Mouse (Mus musculus) CH12.LX (cell line): ENCODE data around the gene Mt4. TPM values are rescaled to one million over a fixed set of nuclear protein-coding genes. Genes with fewer than 3 reads are reported as not detected.
"Not testable (repeated sequence)": the region's sequence is repeated elsewhere in the genome, so short reads cannot be mapped to it uniquely, and the experiment has no call there.

Experiments
- DNase-seq: peaks from one replicate; pipeline ENCODE4 v3.0.0-alpha.2; 2013; ENCODE audit errors: extremely low read depth
- H3K27ac ChIP-seq: 2 replicates; pipeline ENCODE4 v1.5.1; 2012; ENCODE audit warnings: low read depth, mild to moderate bottlenecking, control low read depth, moderate library complexity; ENCODE audit not compliant: insufficient read depth
- H3K27me3 ChIP-seq: replicated peaks from 2 replicates; pipeline ENCODE3; 2012; ENCODE audit warnings: inconsistent platforms
- H3K36me3 ChIP-seq, 2 experiments: replicated peaks in 1 of 2; 2 replicates each; pipeline versions ENCODE3 to v1.6.1; 2012; ENCODE audit warnings: inconsistent platforms in 1 of 2, low read length in 1 of 2, mild to moderate bottlenecking in 1 of 2, mixed read lengths in 1 of 2, moderate library complexity in 1 of 2; ENCODE audit not compliant: control insufficient read depth in 1 of 2, insufficient read depth in 1 of 2
- H3K4me1 ChIP-seq, 2 experiments: 2 replicates each; pipeline ENCODE4 v1.6.1; 2012; ENCODE audit warnings: inconsistent platforms in 1 of 2, moderate library complexity in 1 of 2; ENCODE audit not compliant: insufficient read depth in 2 of 2, control insufficient read depth in 1 of 2
- H3K4me2 ChIP-seq: 2 replicates; pipeline ENCODE4 v1.6.1; 2012; ENCODE audit warnings: low read depth, mild to moderate bottlenecking, control low read depth; ENCODE audit not compliant: poor library complexity, insufficient read depth, severe bottlenecking
- H3K4me3 ChIP-seq, 3 experiments: fragments of 150-350 bp in 1 of 3; sonication (generic) in 1 of 3; replicated peaks in 1 of 3; 2 replicates each; pipeline versions ENCODE3 to v1.5.1; 2011 to 2012; ENCODE audit warnings: low read depth in 2 of 3, low read length in 2 of 3, mild to moderate bottlenecking in 2 of 3, moderate library complexity in 2 of 3, control low read depth in 1 of 3, improper control_type of control experiment in 1 of 3, inconsistent platforms in 1 of 3, mixed read lengths in 1 of 3; ENCODE audit not compliant: poor library complexity in 1 of 3
- H3K79me2 ChIP-seq: replicated peaks from 2 replicates; pipeline ENCODE4 v1.6.1; 2012; ENCODE audit warnings: mild to moderate bottlenecking, moderate library complexity; ENCODE audit not compliant: control insufficient read depth, poor library complexity, insufficient read depth, severe bottlenecking; ENCODE audit errors: extremely low read depth
- H3K9ac ChIP-seq: 2 replicates; pipeline ENCODE4 v1.6.1; 2012; ENCODE audit warnings: low read depth, mild to moderate bottlenecking, control low read depth, moderate library complexity; ENCODE audit not compliant: insufficient read depth
- H3K9me3 ChIP-seq: replicated peaks from 2 replicates; pipeline ENCODE3; 2012; ENCODE audit warnings: low read length, inconsistent platforms, mixed read lengths
- BHLHE40 ChIP-seq: IDR thresholded peaks from 2 replicates; pipeline ENCODE4 v1.6.1; 2011; ENCODE audit warnings: mild to moderate bottlenecking, low read depth, low read length, improper control_type of control experiment
- CHD1 ChIP-seq: IDR thresholded peaks from 2 replicates; pipeline ENCODE4 v1.6.1; 2012; ENCODE audit warnings: low read depth, low read length, improper control_type of control experiment, inconsistent platforms
- CHD2 ChIP-seq: IDR thresholded peaks from 2 replicates; pipeline ENCODE4 v1.6.1; 2011; ENCODE audit warnings: low read length, improper control_type of control experiment
- CTCF ChIP-seq, 2 experiments: IDR thresholded peaks in 1 of 2; conservative IDR thresholded peaks in 1 of 2; 2 replicates each; pipeline ENCODE4 v1.5.1; 2011 to 2012; ENCODE audit warnings: low read depth in 2 of 2, low read length in 2 of 2, improper control_type of control experiment in 1 of 2, inconsistent platforms in 1 of 2, mild to moderate bottlenecking in 1 of 2, moderate library complexity in 1 of 2
- E2F4 ChIP-seq: IDR thresholded peaks from 2 replicates; pipeline ENCODE4 v1.6.1; 2011; ENCODE audit warnings: low read depth, low read length, improper control_type of control experiment; ENCODE audit not compliant: insufficient replicate concordance
- EP300 ChIP-seq: IDR thresholded peaks from 2 replicates; pipeline ENCODE4 v1.6.1; 2011; ENCODE audit warnings: low read length, improper control_type of control experiment
- GABPA ChIP-seq: IDR thresholded peaks from 2 replicates; pipeline ENCODE4 v1.6.1; 2012; ENCODE audit warnings: low read depth, low read length, improper control_type of control experiment, inconsistent platforms; ENCODE audit not compliant: insufficient replicate concordance
- JUN ChIP-seq: IDR thresholded peaks from 2 replicates; pipeline ENCODE4 v1.6.1; 2011; ENCODE audit warnings: low read depth, mild to moderate bottlenecking, low read length, improper control_type of control experiment, moderate library complexity; ENCODE audit not compliant: insufficient read depth
- MAFK ChIP-seq: IDR thresholded peaks from 2 replicates; pipeline ENCODE4 v1.6.1; 2011; ENCODE audit warnings: low read length, improper control_type of control experiment; ENCODE audit not compliant: insufficient replicate concordance
- MAX ChIP-seq: IDR thresholded peaks from 2 replicates; pipeline ENCODE4 v1.6.1; 2011; ENCODE audit warnings: low read length, improper control_type of control experiment
- MAZ ChIP-seq: IDR thresholded peaks from 2 replicates; pipeline ENCODE4 v1.6.1; 2012; ENCODE audit warnings: low read depth, mild to moderate bottlenecking, inconsistent platforms, low read length, improper control_type of control experiment, moderate library complexity
- MEF2A ChIP-seq: IDR thresholded peaks from 2 replicates; pipeline ENCODE4 v1.6.1; 2014; ENCODE audit warnings: low read depth, mild to moderate bottlenecking, inconsistent platforms, low read length, improper control_type of control experiment, borderline replicate concordance
- MYC ChIP-seq: IDR thresholded peaks from 2 replicates; pipeline ENCODE4 v1.6.1; 2011; ENCODE audit warnings: low read depth, mild to moderate bottlenecking, improper control_type of control experiment, low read length
- POLR2A ChIP-seq: IDR thresholded peaks from 2 replicates; pipeline ENCODE4 v1.6.1; 2011; ENCODE audit warnings: low read depth, mild to moderate bottlenecking, improper control_type of control experiment, low read length
- RAD21 ChIP-seq: IDR thresholded peaks from 2 replicates; pipeline ENCODE4 v1.6.1; 2011; ENCODE audit warnings: low read depth, mild to moderate bottlenecking, low read length, improper control_type of control experiment, moderate library complexity
- RCOR1 ChIP-seq: conservative IDR thresholded peaks from 2 replicates; pipeline ENCODE4 v1.6.1; 2012; ENCODE audit warnings: low read depth, mild to moderate bottlenecking, inconsistent platforms, low read length, improper control_type of control experiment
- SIN3A ChIP-seq: IDR thresholded peaks from 2 replicates; pipeline ENCODE4 v1.6.1; 2012; ENCODE audit warnings: low read length, improper control_type of control experiment, inconsistent platforms
- SMC3 ChIP-seq: IDR thresholded peaks from 2 replicates; pipeline ENCODE4 v1.6.1; 2011; ENCODE audit warnings: low read depth, low read length, improper control_type of control experiment
- TBP ChIP-seq: conservative IDR thresholded peaks from 2 replicates; pipeline ENCODE4 v1.6.1; 2011; ENCODE audit warnings: low read depth, low read length, improper control_type of control experiment
- USF1 ChIP-seq: IDR thresholded peaks from 2 replicates; pipeline ENCODE4 v1.6.1; 2014; ENCODE audit warnings: low read depth, mild to moderate bottlenecking, inconsistent platforms, low read length, improper control_type of control experiment
- USF2 ChIP-seq: conservative IDR thresholded peaks from 2 replicates; pipeline ENCODE4 v1.6.1; 2011; ENCODE audit warnings: low read depth, low read length, improper control_type of control experiment
- ZKSCAN1 ChIP-seq: IDR thresholded peaks from 2 replicates; pipeline ENCODE4 v1.6.1; 2012; ENCODE audit warnings: low read depth, inconsistent platforms, low read length, improper control_type of control experiment, borderline replicate concordance
- ZMIZ1 ChIP-seq: IDR thresholded peaks from 2 replicates; pipeline ENCODE4 v1.6.1; 2012; ENCODE audit warnings: low read depth, mild to moderate bottlenecking, inconsistent platforms, low read length, improper control_type of control experiment
- dilution Hi-C: fragments of 300-500 bp; cut with MboI; formaldehyde crosslinking; loops from 2 replicates; pipeline ENCODE4 v1.14.3; 2020; ENCODE audit warnings: low sequenced_read_pairs; ENCODE audit not compliant: extremely low pct_unique_long_range_greater_than_20kb, extremely low pct_ligation_motif_present
- in situ Hi-C: fragments of 300-500 bp; cut with MboI; formaldehyde crosslinking; loops from 3 replicates; pipeline ENCODE4 v1.14.3; 2019; ENCODE audit warnings: low sequenced_read_pairs, low pct_ligation_motif_present, low pct_unique_long_range_greater_than_20kb, mixed read lengths
- polyA plus RNA-seq: library from polyadenylated mRNA; unstranded; fragments of >175 nt; gene quantifications from 2 replicates; pipeline ENCODE4 v1.2.1, GENCODE M21; 2012; ENCODE audit warnings: low read depth; ENCODE audit not compliant: insufficient read length
- total RNA-seq, 2 experiments: library from RNA; depleted of rRNA; stranded (reverse); fragments of 300-350 nt in 1 of 2; fragments of >200 nt in 1 of 2; gene quantifications; 2 replicates each; pipeline ENCODE4 v1.2.3; 2012 to 2014

Gene Mt4
- total and polyA plus RNA-seq, 3 experiments = not detected

- dilution Hi-C loops (no loop called here), in situ Hi-C loops (no loop called here)
- DNase-seq = no peak
- Histone ChIP-seq H3K9ac (no peak overlapping the region), H3K4me2 (no peak overlapping the region), H3K9me3 (peaks cover 4% of the 10 kb centered on the region), H3K36me3 (no peaks in the 10 kb centered on the region), H3K4me1 (peaks cover 0 to 5% of the 10 kb centered on the region in 2 experiments; a peak in 2 of 4 replicates), H3K27me3 (peaks cover 4% of the 10 kb centered on the region), H3K79me2 (no peaks in the 10 kb centered on the region), H3K4me3 (no peak overlapping the region), H3K27ac (no peak overlapping the region)
- no peak for TF ChIP-seq RCOR1
- no peak for TF ChIP-seq SMC3
- TF ChIP-seq EP300 = no peak
- TF ChIP-seq POLR2A = no peak
- no peak for TF ChIP-seq MAFK
- no peak for TF ChIP-seq GABPA
- TF ChIP-seq TBP = no peak
- no peak for TF ChIP-seq BHLHE40
- TF ChIP-seq ZKSCAN1 = no peak
- no peak for TF ChIP-seq JUN
- no peak for TF ChIP-seq USF1
Measured at GRCm38 (mm10) chr8:94132096-94132495, 4.9 kb upstream of the Mt4 start.

GRCm38 (mm10) chr8:94134601-94135000 lies 2.4 kb upstream of the Mt4 start:
- H3K4me1 ChIP-seq, H3K27ac ChIP-seq, in situ Hi-C loops, H3K4me3 ChIP-seq, H3K79me2 ChIP-seq, DNase-seq, H3K27me3 ChIP-seq, H3K4me2 ChIP-seq, H3K9me3 ChIP-seq, dilution Hi-C loops, H3K36me3 ChIP-seq, H3K9ac ChIP-seq: not testable (repeated sequence)
- TF ChIP-seq CTCF (conservative IDR thresholded peaks at IDR 0.05 in 1 of 2, IDR thresholded peaks at IDR 0.05 in 1 of 2; ENCODE audit: low read depth in 2 of 2, low read length in 2 of 2) = 0 out of 4 replicates have a peak, but pooled peaks of 1 of the 2 experiments have one; percentile 2
- peak; percentile 38; the same call in 1 of the 2 replicates for TF ChIP-seq MAFK

GRCm38 (mm10) chr8:94135556-94135955 lies 1.4 kb upstream of the Mt4 start:
- dilution Hi-C loops (no loop called here), in situ Hi-C loops (no loop called here)
- Histone ChIP-seq H3K9ac (no peak overlapping the region), H3K36me3 (no peaks in the 10 kb centered on the region), H3K79me2 (no peaks in the 10 kb centered on the region), H3K27ac (no peak overlapping the region), H3K4me3 (no peak overlapping the region), H3K9me3 (peaks cover 4% of the 10 kb centered on the region), H3K4me2 (no peak overlapping the region), H3K4me1 (peaks cover 0 to 5% of the 10 kb centered on the region in 2 experiments; a peak in 2 of 4 replicates), H3K27me3 (peaks cover 5% of the 10 kb centered on the region)
- no peak for TF ChIP-seq CTCF (conservative IDR thresholded peaks at IDR 0.05 in 1 of 2, IDR thresholded peaks at IDR 0.05 in 1 of 2; ENCODE audit: low read depth in 2 of 2, low read length in 2 of 2)
- TF ChIP-seq E2F4 = no peak
- no peak for TF ChIP-seq SMC3
- no peak for TF ChIP-seq MAFK
- no peak for TF ChIP-seq SIN3A
- TF ChIP-seq USF1 = no peak
- no peak for TF ChIP-seq RAD21
- no peak for TF ChIP-seq BHLHE40
- no peak for TF ChIP-seq CHD2
- TF ChIP-seq USF2 = no peak
- no peak for TF ChIP-seq MAX
- TF ChIP-seq ZMIZ1 = no peak
- TF ChIP-seq MEF2A = no peak
- no peak for TF ChIP-seq MAZ
- no peak for TF ChIP-seq POLR2A
- no peak for TF ChIP-seq CHD1
- no peak for TF ChIP-seq MYC
- no peak for DNase-seq
